Mouse (Mus musculus) left cerebral cortex, adult 11 months (tissue): Measurements from ENCODE around the gene Tmem106c.

ENCODE experiments used
- DNase-seq: peaks from one replicate; pipeline ENCODE4 v3.0.0; 2022; ENCODE audit warnings: low spot score

Tmem106c gene

DNA sequence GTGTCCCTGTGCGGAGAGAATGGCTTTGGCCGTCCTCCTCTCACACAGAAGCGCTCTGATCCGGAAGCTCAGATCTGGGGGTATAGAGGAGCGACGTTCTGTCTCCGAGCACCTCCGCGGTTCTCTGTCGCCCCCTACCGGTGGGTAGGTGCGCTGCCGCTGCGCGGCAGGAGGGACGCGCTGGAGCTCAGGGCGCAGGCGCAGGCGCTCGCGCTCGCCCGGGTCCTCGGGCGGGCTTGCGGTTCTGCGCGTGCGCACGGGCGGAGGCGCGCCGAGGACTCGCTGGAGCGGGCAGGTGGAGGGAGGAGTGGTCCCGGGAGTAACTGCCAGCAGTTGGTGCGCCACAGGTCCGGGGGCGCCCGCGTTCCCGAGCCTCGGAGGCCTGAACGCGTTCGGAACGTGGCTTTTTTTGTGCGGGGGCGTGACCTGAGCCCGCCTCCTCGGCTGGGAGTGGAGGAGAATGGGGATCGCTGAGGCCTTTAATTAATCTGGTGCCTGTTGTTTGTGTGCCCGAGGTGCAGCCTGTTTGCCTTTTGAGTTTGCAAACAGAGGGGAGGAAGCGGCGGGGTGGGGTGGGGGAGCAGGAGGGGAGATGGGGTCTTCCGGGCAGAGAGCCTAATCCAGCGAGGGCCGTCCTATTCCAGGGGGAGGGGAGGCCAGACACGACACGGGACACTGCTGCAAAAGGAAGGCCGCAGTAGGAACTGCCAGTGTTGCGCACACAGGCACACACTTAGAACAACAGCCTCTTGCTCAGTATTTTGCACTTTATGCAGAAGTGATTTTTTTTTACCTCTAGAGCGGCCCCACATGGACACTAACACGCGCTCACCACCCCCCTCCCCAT lies at the start of gene Tmem106c:
TSS of gene Tmem106c (plus strand) at position 212 of the 847 bp plus-strand sequence.
- peak; percentile 82 for DNase-seq

DNA sequence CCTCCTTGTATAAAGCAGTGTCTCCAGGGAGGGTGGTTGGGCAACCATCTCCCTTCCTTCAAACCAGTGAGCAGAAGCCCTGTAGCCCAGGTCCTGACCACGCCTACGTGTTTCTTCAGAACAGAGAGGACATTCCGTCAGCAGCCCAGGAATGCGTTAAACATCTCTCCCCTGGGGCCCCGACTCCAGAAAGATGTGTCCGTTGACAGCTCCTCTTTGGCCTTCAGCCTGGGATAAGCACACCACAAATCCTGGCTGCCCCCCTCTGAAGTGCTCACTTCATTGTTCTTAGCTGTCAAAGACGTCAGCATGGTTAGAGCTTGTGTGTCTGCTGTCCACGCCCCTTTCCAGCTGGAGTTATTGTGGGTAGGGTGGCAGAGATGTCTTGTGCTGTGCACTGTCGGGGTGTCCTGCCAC lies 49.7 kb upstream of the Tmem106c start:
- DNase-seq: no peak

DNA sequence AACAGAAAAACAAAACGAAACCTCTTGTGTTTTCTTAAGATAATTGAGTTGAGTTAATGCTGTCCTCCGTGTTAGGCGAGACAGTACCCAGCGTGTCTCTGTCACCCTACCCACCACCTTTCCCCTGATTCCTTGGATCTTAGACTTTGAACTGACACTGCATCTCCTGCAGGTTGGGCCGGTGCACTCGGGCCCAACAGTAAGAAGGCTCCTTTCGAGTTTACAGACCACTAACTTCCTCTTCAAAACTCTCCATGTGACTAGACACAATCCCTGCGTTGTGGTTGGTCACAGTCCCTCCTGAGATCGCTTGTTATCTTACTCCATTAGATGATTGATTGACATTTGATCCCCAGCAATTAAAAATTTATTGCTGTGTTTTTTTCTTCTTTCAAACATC lies 46.0 kb upstream of the Tmem106c start:
- DNase-seq: no peak

DNA sequence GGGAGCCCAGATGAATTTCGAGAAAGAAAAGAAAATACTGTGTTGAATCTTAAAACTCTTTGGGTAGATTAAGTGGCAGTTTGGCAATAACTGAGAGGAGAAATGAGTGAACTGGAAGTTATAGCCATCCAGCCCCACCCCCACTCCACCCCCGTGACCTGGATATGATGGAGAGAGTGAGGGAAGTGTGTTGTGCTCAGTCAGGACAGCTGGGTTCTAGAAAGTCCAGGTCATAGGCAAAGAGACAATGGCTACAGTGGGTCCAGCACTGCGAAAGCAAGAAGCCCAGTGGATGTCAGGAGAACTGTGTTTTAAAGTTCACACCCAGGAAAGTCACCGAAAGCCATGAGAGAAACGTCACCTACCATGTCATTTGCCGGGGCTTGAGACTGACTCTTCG lies 44.8 kb upstream of the Tmem106c start:
- DNase-seq: no peak

DNA sequence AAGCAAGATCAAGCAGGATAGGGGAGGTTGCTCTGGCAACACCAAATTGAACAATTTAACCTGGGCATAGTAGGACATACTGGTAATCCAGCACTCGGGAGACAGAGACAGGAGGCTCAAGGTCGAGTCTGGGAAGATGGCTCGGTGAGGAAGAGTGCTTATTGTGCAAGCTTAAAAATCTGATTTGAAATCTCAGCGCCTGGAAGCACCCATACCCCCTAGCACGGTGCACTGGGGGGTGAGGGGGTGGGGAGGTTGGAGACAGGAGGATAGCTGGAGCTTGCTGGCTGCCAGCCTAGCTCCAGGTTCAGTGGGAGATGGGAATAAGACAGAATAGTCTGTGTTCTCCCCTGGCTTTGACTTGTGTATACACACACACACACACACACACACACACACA lies 43.7 kb upstream of the Tmem106c start:
- DNase-seq: no peak

DNA sequence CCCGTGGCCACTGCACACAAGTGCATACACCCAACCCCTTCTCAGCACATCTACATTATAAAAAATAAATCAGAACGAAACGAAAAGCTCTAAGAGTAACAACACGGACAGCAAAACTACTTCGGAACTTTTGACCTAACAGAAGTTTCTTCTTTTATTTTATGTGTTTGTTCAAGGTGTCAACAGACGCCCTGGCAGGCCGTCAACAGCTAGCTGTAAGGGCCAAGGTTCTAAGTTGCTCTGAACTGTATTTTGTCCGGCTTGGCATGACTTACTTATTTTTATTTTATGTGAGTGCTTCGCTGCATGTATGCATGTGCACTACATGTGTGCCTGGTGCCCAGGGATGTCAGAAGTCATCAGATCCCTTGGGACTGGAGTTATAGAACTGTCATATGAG lies 42.2 kb upstream of the Tmem106c start:
- DNase-seq: no peak

DNA sequence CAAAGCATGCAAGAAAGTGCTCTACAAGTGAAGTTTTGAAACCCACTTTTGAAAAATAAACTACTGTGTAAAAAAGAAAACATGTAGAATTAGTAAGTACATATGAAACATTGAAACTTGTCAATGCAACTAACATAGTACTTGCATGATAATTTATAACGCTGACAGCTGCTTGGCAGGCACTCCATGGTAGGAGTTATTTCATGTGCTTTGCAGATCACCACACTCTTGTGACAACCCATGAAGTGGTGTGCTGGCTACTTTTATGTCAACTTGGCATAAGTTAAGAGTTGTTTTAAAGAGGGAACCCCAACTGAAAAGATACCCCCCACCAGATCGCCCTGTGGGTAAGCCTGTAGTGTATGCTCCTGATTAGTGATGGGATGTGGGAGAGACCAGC lies 41.6 kb upstream of the Tmem106c start:
- DNase-seq: no peak

DNA sequence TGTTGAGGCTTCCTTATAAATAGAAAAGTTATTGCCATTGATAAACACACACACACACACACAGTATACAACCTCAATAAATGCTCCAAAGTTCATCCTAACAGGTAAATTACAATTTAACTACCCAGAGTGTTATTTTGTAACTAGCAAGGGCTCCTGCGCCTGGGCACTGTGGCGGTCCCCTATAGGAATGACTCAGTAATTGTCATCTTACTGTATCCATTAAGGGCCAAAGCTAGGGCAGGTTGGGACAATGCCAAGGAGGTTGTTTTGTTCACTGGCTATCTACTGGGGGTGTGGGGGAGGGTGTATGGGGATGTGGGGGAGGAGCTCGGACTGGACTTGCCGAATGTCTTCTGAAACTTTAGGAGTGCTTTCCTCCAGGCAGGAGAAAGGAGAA lies 37.0 kb upstream of the Tmem106c start:
- DNase-seq: no peak

DNA sequence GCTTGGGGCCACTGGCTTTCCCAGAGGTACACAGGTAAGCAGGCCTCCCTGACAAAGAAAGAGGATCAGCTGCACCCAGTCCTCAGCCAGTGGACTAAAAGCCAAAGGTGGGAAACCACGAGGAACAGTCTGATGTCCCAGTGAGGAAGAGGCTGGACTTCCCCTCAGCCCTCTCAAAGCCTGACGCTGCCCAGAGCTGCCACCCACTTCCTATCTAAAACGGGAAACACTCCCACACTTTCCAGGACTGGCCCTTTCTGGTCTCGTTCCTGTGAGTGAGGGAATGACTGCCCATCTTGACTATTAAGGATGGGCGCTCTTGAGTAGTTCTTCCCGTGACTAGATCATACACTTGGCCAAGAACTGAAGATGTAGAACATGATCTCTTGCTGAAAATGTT lies 36.2 kb upstream of the Tmem106c start:
- no peak for DNase-seq

DNA sequence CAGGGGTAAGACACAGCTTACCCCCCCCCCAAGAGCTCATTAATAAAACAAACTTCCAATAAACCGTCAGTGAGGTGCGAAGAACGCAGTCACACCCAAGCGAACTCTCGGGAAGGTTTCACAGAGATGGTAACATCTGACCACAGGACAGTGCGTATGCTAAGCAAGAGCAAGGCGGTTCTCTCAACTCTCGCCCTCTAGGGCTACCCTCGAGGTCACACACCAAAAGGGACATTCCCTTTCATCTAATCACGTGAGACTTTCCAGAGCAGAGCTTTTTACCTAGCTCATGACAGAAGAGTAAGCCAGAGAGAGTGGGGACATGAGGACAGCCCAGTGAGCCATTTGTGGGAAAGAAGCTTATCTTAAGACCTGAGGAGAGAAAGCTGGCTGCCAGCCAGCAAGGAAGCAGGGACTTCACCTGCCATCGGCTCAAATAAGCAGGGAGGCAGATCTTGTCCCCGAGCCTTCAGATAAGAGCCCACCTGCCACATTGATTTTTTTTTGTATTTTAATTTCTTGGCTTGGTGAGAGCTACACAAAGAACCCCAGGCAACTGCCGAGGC lies 34.7 kb upstream of the Tmem106c start:
- no peak for DNase-seq

DNA sequence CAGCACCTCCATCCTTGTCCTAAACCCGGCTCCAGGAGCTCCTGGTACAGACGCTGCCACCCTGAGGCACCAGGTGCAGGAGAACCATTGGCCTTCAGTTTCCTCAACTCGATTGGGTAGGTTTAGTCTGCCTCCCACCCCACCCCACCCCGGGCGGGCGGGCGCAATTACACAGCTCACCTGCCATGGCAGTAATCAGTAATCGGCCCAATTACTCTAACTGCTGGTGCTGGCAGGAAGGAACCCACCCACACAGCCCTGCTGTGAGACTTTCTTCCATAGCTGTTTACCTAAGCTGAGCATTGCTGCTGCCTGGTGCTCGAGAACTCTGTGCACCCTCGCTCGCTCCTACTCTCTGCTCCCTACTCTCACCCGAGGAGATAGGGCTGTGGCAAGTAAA lies 31.6 kb upstream of the Tmem106c start:
- DNase-seq: no peak

DNA sequence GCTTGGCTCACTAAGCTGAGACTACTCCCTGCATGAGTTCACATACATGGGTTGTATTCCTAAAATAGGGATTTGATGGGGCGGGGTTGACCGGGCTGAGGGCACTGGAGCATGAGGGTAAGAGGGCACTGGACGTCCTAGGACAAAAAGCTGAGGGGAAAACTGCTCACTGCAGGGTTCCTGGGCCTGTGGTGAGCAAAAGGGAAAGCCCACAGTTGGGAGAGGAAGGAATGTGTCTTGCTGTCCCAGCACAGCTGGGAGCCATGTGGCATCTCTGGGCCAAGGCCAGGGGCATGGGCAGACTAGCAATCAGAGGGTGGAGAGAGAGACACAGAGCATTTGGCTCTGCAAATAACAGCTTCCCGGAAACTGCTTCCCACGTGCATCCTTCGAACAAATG lies 25.4 kb upstream of the Tmem106c start:
- no peak for DNase-seq

DNA sequence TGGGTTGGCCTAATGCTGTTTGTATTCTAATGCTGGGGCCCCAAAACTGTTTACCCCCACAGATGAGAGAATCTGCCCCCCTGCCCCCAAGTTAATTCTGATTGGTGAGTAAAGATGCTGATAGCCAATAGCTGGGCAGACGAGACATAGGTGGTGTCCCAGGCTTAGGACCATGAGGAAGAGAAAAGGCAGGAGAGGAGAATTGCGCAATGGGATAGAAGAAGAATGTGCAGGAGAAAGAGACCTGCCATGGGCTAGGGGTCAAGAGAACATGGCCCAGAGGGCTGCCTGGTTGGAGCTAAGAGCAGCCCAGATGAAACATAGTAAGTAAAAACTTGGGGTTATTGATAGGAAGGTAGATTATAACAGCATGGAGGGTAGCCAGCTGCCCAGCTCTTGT lies 23.9 kb upstream of the Tmem106c start:
- DNase-seq: no peak

DNA sequence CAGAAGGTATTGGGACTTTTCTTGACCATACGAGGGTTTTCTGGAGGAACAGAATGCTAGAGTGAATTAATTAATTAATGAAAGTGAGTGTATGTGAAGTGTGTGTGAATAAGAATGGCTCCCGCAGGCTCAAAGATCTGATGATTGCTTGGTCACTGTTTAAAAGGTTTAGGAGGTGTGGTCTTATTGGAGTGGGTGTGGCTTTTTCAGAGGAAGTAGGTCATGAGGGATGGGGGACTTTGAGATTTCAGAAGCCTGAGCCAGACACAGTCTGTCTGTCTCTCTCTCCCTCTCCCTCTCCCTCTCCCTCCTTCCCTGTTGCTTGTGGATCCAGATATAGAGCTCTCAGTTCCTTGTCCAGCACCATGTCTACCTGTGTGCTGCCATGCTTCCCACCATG lies 22.7 kb upstream of the Tmem106c start:
- no peak for DNase-seq

DNA sequence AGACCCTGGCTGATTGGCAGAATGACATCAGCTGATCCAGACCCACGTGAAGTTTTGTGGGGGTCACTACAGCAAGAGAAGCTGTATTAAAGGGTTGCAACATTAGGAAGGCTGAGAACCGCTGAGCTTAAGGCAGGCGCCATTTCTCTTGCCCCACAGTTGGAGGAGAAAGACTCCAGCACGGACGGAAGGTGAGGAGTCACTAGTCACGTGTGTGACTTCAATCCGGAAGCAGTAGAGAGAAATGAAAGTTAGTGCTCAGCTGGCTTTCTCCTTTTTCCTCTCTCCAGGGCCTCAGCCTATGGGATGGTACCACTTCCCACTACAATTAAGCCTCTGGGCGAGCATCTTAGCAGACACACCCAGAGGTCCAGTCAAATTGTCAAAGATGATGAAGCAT lies 21.5 kb upstream of the Tmem106c start:
- no peak for DNase-seq

DNA sequence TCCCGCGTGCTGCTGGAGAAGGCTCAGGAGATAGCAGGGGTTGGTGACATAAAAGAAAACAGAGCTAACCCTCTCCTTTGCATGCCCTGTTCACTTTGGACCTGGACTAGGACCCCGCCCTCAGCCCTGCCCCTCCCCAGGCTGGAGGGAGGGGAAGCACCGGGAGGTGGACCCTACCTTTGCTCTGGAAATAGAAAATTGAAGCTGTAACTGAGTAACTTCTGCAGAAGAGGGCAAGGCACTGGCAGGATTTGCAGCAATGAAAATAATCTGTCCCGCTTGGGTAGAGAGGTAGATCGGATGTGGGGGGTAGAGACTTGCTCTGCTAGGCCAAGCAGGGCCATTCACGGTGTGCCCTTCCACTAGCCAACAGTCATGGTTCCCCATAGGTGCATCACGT lies 20.6 kb upstream of the Tmem106c start:
- DNase-seq: no peak

DNA sequence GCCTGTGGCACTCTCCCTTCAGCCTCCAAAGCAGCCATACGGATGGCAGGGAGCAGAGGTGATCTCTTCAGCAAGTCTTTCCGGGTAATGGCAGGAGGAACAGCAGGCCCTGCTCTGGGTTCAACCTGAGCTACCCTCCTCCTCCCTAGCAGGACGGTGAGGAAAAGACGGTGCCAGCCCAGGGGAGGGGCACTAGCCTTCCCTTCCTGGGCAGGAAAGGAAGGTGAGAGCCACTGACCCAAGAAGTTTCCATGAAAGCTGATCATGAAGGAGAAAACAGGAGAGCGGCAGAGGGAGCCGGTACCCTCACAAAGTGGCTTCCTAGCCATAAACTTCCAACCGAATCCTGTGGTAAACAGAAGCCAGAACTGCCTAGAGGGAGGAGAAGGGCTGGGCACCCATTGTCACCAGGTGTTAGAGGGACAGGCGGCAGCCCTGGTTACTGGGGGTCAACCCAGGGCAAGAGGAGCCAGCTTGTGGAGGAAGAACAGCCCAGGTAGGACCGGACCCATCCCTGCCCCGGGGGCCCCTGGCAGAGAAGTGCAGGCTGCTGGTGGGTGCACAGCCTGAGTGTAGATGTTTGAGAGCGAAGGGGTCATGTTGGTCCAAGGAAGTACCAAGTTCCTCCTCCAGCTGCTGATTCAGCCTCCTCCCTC lies 19.0 kb upstream of the Tmem106c start:
- no peak for DNase-seq

DNA sequence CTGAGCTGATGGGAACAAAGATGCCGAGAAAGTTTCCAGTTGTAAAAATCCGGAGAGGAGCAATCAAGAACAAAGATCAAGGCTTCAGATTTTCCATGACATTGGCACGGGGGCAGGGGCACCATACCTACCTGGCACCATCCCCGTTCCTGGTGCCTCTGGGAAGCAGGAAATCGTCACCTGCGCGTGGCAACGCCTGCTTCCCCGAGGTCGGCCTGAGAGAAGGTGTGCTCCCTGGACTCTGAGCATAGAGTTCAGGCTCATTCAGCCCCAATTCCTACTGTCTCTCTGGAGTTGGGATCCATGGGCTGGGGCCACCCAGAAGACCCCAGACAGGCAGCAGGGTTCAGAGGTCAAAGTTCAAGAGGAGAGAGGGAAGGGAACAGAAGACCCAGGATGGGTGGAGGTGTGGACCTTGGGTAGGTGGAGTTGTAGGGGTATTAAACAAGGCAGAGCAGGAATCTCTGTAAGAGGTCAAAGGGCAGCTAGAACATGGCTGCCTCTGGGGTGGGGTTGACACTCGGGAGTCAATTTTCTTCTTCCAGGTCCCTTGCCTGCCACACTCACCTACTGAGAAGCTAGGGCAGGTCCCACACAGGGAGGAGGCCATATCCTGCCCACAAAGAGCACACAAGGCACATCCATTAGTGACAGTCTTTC lies 18.2 kb upstream of the Tmem106c start:
- no peak for DNase-seq

DNA sequence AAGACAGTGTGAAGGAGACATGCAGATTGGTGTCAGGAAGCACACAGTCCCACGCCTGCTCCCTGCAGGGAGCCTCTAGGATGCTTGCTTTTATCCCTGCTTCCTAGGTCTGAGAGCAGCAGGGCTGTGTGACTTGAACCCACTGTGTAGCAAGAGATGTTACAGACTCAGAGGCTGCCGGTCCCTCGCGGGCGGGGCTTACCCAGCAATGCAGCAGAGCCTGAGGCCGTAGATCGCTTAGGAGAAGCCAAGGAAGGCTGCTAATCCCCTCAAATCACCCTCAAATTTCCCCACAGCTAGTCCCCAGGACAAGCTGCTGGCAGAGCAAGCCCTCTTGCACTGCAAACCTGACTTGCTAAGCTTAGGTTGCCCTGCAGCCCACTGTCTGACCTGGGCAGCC lies 15.3 kb upstream of the Tmem106c start:
- DNase-seq: no peak

DNA sequence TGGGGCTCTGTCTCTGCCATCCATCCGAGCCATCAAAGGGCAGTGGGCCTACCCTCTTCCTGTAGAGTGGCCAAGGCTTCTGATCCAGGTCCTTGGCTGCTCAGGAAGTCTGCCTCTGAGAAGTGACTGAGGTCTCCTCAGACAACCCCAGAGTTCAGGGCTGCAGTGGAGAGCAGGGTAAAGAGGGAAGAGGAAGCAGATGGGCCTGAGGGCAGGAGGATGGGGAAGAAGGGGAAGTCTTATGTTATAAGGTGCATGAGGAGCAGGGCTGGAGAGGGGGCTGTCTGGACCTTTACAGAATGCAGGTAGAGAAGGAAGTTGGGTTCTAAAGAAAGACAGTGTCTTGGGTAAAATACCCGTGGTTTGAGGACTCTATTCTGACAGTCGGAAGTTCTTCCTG lies 14.3 kb upstream of the Tmem106c start:
- DNase-seq: no peak

DNA sequence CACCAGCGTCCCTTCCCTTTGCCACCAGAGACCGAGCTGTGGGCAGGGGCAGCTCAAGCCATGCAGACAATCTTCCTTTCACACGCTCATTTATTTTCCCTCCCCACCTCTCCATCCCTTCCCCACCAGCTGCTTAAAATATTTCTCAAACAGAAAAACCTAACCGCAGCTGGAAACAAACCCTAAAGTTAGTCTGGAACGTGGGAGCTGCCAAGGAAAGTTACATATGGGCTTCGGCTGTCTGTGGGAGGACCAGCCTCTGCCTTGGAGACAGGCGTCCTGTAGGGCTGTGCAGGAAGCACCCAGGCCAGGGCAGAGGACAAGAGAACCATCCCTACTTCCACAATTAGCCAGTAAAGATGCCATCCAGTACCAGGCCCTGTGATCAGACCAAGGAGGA lies 13.8 kb upstream of the Tmem106c start:
- no peak for DNase-seq

DNA sequence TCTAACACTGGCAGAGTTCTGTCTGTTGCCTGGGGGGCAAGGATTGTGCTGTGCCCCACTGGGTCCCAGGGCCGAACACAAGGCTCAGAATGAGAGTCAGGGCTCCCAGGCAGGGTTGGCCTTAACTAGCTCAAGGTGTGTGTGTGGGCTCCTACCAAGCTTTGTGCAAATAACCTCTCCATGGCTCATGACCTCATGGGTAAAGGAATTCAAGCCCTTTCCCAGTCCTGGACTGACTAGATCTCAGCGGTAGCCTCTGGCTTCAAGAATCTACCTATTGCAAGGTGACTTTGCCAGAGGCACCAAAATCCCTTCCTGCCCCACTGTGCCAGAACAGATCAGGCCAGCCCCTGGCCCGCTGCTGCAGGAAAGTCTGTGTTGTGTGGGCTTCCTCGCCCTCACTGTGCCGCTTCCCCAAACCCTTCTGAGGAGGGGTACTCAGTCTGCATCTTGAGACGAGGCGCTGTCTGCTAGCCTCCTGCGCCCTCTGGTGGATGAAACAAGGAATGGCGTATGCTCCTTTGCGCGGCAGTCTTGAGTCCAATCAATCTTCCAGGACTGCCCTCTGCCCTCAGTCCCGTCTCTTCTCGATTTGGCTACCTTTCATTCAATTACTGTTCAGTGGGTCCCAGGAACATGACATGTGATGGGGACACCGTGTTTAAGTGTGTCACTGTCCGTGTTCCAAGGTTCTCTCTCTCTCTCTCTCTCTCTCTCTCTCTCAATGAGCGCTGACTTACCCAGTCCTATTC lies 11.7 kb upstream of the Tmem106c start:
- DNase-seq: no peak
